Mouse (Mus musculus) thymus, postnatal 36 days (tissue): ENCODE measurements at regions not wholly inside any gene's neighbourhood (a gene's known extent, or its start where the extent isn't known, plus 50 kb on each side); places are given as distances from the start of the nearest gene placed in this dataset.

Source experiments
- DNase-seq, 2 experiments: peaks; one replicate each; pipeline ENCODE4 v3.0.0; 2022; ENCODE audit warnings: mixed read lengths in 2 of 2

GRCm38 (mm10) chr5:111898482-111898881 lies 164.8 kb downstream of the Gm26897 start:
- DNase-seq, result no peak

DNA sequence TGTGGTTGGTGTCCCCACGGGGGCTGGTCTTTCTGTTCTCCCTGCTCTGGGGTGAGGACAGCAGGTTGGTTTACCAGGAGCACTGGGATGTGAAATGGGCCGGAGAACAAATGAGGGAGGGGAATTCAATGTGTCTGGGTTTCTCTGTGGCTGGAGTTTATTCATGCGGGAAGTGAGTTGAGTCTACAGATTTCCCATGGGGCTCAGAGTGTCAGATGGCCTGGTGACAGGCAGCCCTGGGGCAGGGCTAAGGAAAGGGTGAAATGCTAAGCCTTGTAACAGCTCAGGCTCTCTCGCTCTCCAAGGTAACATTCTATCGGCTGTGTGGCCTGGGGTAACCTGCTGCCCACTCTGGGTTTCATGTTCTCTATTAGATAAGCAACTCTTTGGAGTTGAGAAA lies 167.5 kb downstream of the Gm26897 start:
- DNase-seq, result no peak

GRCm38 (mm10) chr5:111901678-111902077 lies 168.0 kb downstream of the Gm26897 start:
- peak; percentile 46 to 49 for DNase-seq

DNA sequence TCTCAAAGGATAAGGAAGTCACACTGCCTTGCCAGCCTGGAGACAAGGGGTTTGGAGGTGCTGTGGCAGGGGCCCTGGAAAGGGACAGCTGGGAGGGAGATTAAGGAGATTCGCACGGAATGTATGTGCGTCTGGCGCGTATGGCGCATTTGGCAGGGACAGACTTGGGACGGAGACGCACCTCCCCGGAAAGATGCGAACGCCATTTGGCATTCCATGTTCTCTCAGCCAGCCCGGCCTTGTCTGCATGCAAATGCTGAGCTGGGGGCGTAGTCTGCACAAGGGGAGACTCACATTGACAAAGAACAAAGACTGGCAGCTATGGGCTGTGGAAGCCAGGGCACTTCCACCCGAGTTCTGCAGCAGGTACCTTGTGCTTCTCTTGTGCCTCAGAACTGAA lies 174.4 kb downstream of the Gm26897 start:
- no peak for DNase-seq

GRCm38 (mm10) chr5:111910514-111910913 lies 176.8 kb downstream of the Gm26897 start:
- no peak for DNase-seq

DNA sequence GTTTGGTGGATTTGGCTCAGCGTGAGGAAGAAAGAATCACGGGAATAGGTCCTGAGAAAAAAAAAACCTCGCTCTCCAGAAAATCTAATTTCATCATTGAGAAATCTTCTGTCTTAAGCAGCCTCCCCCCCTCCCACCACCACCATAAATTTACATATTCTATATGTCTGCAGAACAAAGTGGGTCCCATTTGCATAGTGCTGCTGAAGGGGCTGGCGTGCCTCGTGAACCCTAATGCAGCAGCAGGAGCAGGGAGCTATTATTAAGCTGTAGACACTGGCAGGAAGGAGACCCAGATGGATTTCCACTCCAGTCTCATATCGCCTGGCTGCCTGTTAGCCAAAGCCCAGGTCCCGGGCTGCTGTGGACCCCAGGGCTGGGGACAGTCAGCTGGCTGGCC lies 179.6 kb downstream of the Gm26897 start:
- DNase-seq, result no peak

DNA sequence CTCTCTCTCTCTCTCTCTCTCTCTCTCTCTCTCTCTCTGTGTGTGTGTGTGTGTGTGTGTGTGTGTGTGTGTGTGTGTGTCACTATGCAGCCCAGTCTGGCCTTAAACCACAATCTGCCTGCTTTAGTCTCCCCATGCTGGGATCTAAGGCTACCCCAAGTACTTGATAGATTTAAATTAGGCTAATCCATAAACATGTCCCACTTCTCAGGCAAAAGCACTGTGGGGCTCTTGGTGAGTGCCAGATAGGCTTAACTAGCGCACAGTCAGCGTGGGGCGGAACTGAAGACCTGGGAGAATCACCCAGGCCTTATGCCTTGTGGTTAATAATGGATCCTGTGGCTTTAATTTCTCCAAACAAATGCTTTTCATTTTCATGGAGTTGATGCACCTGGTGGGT lies 180.6 kb downstream of the Gm26897 start:
- no peak for DNase-seq

DNA sequence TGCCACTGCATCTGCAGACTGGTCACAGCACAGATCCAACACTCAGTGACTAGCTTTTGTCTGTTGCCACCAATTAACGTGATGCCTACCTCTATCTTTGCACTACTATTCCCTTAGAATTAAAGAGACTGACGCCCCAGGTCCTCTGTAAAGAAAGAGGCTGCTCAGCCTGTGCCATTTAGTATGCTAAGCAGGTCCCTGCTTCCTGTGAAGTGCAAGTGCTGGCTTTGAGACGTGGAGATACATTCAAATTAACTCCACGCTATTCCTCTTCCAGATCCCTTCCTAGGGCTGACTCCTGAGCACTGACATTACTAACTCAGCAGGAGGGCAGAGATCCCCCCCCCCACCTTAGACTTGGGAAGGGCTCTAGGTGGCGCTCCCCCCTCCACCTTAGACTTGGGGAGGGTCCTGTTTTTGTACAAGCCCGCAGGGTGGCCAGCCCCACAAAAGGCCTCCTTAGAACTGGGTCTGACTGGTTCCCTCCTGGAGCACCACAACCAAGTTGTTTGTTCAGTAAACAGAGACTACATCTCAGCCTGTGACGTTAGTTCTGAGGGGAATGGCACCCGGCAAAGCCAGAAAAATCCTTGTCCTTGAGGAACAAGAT lies 184.0 kb downstream of the Gm26897 start:
- DNase-seq, result no peak

DNA sequence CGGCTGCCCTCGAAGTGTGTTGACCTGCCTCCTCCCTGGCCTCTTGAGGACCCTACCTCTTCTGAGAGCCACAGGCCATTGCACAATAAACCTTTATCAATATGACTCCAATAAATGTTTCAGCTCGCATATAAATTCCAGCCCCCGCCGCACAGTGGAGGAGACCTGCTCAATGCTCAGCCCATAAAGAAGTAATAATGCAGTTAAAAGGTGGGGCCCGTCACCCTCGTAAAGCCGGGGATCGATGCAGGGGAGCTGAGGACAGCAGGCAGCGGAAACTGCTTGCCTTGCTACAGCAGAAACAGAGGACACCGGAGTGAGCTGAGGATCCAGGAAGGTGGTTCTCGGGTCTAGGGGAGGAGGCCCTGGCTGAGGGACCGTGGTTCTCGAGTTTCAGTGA lies 185.2 kb downstream of the Gm26897 start:
- no peak for DNase-seq

GRCm38 (mm10) chr5:111922991-111923701 lies 189.4 kb downstream of the Gm26897 start:
- DNase-seq, result no peak

DNA sequence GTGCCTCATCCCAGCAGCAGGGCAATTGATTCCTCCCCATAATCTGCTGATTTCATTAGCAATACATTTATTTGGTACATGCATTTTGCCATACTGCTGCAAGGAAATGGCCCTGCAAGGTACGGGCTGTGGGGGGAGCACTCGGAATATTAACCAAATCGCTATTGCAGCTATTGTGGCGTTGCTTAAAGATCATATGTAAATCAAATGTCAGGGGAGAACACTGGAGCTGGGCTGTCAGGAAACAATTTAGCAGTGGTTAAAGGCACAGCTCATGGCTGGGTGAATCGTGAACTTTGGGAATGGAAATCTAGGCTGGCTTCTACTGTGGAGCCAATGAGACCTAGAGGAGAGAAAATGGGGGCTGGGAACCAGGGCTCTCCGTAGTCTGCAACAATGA lies 192.0 kb downstream of the Gm26897 start:
- no peak for DNase-seq

GRCm38 (mm10) chr5:111929180-111929990 lies 195.7 kb downstream of the Gm26897 start:
- DNase-seq, result no peak

GRCm38 (mm10) chr5:111929991-111930339 lies 196.2 kb downstream of the Gm26897 start:
- no peak for DNase-seq

- DNase-seq, result peak; percentile 9 to 15
Observed at GRCm38 (mm10) chr5:111931733-111932132, 198.0 kb downstream of the Gm26897 start.

GRCm38 (mm10) chr5:111935381-111936134 lies 201.8 kb downstream of the Gm26897 start:
- no peak for DNase-seq

- DNase-seq, result no peak
Observed at GRCm38 (mm10) chr5:111941831-111942230, 208.1 kb downstream of the Gm26897 start.

DNA sequence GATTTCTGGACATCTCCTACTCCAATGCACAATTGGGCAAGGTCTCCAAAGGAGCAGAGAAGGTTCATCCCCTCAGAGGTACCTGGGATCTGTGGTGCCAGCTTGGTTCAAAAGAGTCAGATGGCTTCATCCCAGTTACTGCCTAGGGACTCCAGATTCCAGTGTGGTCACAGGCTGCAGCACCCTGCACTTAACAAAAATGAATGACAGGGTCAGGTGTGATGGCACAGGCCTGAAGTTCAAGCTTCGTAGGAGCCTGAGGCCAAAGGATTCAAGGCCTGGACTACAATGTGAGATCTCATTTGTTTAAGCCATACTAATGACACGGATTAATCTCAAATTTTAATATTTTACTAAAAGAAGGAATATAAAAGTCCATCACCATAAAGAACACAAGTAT lies 209.1 kb downstream of the Gm26897 start:
- DNase-seq, result no peak

GRCm38 (mm10) chr5:111943337-111944162 lies 209.8 kb downstream of the Gm26897 start:
- DNase-seq, result no peak

DNA sequence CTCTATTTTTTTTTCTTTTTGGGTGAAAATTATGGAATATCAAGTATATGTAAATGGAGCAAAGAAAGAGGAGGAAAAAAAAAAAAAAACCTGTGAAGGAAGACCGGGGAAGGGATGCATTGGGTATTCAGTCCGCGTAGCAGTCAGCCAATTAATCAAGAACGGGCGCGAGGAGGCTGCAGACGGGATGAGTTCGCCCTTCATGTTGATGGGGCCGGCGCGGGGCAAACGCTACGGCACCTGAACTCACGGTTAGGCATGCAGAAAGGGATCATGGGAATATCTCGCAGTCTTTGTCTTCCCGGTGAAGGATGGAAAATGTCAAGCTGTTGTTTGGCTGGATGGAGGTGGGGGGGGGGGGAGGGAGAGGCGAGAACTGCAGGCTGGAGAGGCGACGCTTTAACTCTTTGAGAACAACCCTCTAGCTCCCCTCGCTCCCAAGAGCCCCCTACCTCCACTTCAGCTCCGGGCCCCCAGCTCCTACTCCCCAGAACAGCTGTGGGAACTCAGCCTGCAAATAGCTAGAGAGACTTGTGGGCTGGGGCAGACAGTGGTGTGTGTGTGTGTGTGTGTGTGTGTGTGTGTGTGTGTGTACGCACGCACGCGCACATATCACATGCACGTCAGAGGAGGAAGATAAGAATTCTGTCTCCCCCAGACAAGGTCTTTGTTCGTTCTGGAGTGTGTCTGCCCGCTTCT lies 210.7 kb downstream of the Gm26897 start:
- DNase-seq, result no peak

DNA sequence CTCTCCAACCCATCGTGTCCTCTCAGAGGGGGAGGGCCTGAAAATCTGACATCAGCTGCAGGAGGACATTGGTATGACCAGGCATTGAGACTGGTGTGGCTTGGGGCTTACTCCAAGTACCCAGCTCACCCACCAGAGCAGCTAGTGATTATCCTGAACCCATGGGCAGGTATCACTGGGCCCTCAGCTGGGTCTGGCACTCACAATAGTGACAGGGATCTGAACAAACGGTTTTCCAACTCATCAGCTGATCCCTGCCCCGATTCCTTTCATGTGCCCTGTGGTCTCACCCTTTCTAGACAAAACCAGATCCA lies 211.2 kb downstream of the Gm26897 start:
- no peak for DNase-seq

- no peak for DNase-seq
Observed at GRCm38 (mm10) chr5:111946281-111946680, 212.6 kb downstream of the Gm26897 start.

- DNase-seq, result no peak
Observed at GRCm38 (mm10) chr5:111957698-111958097, 224.0 kb downstream of the Gm26897 start.
